Mouse (Mus musculus): ENCODE measurements around the gene Slc16a6. TPM values are rescaled to one million over a fixed set of nuclear protein-coding genes. Genes with fewer than 3 reads are reported as not detected.

The Slc16a6 gene
- polyA plus RNA-seq, 1 experiment, result 23.7 TPM

DNA sequence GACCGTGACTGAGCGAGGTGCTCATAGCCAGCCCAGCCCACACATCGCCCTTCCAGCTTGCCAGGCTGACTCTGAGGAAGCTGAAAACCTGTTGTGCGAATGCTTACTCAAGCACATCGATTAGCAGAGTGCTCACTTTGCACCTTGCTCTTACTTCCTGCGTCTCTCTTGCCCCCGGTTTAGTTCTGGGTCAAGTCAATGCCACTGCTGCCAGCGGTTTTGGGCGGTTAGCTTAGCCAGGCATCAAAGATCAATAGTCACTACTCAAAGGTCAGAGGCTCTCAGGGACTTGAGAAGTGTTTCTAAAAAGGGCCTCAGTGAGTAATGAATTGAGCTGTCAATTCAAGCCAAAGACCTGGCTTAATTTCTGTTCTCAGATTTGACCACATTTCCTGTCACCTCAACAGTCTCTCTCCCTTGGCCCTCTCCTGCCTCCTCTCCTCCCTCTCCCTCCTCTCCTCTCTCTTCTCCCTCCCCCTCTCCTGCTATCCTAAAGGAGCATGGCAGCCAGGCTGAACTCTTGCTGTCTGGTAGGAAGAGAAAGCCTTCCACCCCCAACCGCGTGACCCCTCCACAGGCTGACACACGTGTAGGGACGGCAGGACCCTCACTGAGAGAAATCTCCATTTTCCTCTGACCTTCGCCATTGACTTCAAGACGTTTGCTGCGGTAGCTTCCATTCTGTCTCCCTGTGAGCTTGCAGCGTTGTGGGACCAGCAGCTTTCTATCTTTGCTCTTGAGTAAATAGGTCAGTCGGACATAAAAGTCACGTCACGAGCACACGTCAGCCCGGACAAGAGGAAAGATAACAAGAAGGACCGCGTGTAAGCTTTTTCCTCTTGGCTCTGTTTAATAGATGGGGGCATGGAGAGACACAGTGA, 21.7 kb upstream of the Slc16a6 start:
- no peak for TF ChIP-seq GATA1 (IDR thresholded peaks at IDR 0.05; ENCODE audit: low read length)

DNA sequence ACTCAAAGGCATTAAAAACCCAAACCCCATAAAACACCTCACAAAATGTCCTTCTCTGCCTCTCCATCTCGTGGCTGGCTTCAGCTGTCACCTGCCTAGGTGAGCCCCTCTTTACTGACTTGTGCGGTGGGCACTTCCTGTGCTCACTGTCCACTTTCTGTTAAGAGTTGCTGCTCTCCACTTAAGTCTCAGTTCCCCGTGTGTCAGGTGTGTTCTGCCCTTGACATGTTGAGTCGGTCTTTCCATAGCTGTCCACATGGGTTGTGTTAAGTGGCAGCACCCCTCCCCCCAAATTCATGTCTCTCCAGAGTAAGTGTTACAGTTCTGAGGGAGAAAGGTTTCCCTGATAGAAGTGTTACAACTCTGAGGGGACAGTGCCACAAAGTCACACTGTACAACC, 18.4 kb upstream of the Slc16a6 start:
- TF ChIP-seq GATA1 (IDR thresholded peaks at IDR 0.05; ENCODE audit: low read length), result no peak

DNA sequence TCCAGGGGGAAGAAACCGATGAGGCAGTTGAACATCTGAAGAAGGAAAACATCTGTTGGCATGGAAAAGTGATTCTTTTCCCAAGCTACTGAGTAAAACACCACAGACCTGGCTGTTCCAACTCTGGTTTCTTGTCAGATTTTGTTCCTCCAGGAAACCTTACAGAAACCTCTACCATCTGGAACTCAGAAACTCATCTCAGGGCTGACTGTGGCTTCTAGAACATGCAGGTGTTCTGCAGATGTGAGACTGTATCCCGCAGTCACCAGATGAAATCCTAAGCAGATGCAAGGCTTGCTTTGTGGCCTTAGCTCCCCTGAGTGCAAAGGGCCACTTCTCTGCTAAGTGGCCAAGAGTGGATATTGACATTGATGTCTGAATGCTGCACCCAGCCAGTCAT, 16.4 kb upstream of the Slc16a6 start:
- TF ChIP-seq GATA1 (IDR thresholded peaks at IDR 0.05; ENCODE audit: low read length), result no peak

DNA sequence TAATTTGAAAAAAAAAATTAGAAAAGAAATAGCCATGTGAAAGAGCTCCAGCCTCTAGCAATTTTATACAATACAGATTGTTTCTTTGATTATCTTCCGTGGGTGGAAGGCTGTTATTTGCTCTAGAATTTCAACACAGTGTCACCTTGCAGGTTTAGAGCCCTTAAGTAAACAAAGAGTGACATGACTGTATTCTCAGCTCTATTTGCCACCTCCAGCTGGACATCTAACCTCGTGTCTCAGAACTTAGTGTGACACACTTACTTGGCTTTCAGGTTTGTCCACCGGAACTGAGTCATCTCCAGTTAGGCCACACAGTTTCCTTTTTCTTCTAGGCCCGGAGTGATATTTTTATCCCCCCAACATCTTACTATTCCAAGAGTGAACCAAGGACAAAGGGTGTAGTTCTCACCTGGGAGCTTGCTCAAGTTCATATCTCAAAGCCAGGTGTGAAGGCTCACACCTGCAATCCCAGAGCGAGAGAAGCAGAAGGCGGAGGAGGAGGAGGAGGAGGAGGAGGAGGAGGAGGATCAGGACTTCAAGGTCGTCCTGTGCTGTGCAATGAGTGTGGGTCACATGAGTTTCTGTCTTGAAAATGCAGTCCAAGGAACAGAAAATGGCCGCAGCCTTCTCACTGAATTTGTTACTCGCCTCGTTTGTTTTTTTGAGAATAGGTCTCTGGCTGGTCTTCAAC, 14.7 kb upstream of the Slc16a6 start:
- no peak for TF ChIP-seq GATA1 (IDR thresholded peaks at IDR 0.05; ENCODE audit: low read length)

DNA sequence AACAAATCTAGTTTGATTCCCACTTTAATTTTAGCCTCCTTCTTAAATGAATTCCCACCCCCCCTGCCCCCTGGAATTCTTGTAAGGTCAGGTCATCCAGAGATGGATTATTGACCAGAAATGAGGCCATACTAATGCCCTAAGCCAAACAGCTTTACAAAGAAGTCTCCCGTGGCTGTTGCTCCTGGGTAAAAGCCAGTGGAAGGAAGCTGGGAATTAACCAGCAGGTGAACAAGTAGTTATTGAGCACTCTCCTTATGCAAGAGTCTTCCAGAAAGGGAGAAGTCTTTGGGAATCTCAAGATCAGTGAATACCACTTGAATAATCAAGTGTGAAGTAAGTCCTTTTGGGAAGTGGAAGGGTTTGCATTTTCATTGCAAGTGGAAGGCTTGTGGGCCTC, 13.7 kb upstream of the Slc16a6 start:
- no peak for TF ChIP-seq GATA1 (IDR thresholded peaks at IDR 0.05; ENCODE audit: low read length)

DNA sequence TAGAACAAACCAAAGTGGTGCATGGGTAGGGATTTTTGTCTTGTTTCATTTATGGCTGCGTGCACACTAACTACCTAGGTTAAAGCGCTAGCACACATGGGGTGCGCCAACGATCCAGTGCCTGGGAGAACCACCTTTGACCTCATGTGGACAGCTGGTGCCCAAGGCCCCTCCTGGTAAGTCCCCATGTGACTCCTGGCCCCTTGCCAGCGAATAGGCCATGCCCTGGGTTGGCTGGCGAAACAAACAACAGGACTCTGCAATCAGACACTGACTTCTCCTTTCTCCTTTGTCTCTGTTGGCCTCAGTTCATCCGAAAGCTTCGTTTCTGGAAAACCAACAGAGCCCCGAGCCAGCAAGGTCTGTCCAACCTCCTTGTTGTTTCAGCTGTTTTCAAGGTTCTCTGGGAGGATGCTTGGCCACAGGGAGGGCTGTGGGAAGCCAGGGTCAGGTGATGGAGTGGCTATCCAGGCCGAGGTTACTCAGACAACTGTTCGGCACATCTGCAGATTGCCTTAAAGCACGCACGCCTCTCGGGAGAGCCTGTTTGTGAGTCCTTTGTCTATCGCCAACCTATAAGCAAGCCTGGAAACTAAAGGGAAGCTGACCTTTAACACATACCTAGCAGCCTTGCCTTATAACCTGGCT, 12.1 kb upstream of the Slc16a6 start:
- no peak for TF ChIP-seq GATA1 (IDR thresholded peaks at IDR 0.05; ENCODE audit: low read length)

DNA sequence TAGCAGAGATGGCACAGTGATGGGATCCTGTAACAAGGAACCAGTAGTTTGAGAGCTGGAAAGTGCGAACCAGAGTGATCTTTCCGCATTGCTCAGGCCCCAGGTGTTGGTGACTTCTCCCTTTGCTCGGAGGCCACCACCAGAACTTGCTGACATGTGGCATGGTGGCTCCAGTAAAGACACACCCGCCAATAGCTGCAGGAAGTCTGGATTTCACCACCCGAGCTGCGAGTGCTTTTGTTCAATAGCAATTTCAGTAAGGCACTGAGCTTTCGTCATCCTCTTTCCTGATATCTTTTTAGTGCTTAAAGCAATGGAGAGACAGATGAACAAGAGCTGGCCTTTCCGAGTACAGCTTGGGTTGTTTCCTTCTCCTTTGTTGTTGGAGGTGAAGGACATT, 7.0 kb upstream of the Slc16a6 start:
- no peak for TF ChIP-seq GATA1 (IDR thresholded peaks at IDR 0.05; ENCODE audit: low read length)

DNA sequence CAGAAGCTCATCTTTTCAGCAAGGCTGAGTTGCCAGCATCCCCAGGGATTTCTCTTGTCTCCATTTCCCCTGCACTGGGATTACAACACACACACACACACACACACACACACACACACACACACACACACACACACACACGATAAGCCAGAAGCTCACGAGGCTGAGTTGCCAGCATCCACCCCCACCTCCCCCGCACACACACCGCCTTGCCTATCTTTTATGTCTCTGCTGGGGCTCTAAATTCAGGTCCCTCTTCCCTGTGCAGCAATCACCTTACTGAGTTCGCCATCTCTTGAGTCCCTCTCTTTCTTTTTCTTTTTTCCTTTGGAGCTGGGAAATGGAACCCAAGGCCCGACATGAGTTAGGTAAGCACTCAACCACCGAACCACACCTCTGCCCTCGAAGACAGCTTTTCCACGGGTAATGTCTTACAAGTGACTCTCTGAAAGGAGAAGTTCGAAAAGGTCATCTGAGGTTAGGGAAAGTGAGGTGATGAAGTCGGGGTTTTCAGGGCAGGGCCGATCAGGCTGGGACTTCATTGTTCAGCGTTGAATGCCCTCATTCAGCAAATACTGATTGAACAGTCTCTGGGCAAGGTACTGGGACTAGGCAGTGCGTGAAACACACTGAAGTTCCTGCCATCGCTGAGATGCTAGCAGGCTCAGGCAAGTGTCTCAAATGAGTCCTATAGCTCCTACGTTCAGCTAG, 6.3 kb upstream of the Slc16a6 start:
- no peak for TF ChIP-seq GATA1 (IDR thresholded peaks at IDR 0.05; ENCODE audit: low read length)

DNA sequence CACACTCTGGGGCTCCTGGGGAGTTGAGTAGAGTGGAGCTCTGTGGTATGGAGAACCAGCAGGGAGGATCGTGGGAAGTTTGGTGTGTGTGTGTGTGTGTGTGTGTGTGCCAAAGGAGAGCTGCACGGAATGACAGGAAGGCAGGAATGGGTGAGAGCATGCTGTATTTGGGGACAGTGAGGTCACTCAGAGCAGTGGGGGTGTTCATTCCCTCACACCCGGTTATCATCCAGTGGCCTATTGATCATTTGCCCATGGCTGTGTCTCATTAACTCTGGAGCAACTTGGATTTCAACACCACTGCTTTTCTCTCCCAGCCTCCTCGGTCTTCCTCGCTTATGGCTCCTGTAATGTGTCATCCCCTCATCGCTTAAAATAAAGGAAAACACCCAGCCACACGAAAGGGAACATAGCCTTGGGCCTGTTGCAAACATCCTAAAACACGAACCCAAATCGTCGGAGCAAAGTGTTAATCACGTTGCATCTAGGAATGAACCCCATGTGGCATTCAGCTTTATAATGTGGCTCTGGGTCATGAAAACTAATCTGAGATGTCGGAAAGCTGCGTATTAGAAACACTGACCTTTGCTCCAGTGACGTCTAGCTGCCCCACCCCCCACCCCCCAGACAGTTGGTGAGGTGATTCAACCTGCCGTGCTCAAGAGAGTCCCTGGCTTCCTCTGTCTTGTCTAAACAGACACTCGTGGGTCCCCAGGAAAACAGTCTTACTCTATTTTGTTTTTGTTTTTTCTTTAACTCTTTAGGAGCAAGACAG, 4.4 kb upstream of the Slc16a6 start:
- no peak for TF ChIP-seq GATA1 (IDR thresholded peaks at IDR 0.05; ENCODE audit: low read length)

DNA sequence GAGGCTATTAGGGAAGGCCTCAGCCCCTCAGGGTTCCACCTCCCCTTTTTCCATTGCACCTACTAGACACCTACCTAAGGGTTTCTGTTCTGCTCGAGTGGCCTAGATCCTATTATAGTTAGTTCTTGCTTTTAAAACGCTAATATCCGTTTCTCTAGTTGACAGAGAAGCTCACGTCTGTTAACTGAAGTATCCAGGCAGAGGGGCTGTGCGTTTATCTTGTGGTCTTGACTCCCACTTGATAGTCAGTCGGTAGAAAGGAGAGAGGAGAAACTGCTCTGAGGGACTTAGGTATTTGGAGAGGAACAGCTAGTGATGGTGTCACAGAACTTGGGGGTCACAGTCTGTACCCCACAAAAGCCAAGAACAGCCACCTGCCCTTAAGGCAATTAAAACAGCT, 3.3 kb upstream of the Slc16a6 start:
- no peak for TF ChIP-seq GATA1 (IDR thresholded peaks at IDR 0.05; ENCODE audit: low read length)

DNA sequence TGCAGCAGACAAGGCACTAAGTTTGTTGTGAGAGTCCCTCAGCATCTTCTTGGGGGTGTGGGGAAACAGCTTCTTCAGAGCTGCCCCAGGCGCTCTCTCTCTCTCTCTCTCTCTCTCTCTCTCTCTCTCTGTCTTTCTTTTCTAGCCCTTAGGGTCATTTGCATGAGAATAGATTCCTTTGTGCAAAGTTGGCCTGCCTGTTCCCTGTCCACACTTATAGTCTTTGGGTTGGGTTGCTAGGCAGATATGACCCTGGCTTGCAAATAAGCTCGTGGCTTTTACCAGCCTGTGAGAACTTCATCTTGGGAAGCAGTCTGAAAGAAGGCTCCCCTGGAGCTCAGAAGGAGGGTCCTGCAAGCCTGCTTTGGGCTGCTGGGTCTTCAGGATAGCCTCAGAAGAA, 2.8 kb upstream of the Slc16a6 start:
- TF ChIP-seq GATA1 (IDR thresholded peaks at IDR 0.05; ENCODE audit: low read length), result no peak

DNA sequence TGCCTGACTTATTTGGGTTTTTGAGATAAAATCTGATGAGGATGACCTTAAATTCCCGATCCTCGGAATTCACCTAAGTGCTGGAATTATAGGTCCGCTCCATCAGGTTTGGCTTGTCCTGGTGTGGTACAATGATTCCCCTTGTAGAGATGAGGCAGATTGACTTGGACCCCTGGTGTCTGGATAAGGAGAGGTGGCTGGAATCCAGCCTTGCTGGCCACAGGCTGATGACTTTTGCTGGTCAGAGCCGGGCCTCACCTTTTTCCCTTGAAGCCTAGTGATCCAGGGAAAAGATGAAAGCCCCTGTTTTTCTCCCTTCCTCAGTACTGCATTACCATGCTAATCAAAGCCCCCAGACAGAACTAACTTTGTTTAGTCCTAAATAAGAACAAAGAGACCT, 2.3 kb upstream of the Slc16a6 start:
- TF ChIP-seq GATA1 (IDR thresholded peaks at IDR 0.05; ENCODE audit: low read length), result no peak

DNA sequence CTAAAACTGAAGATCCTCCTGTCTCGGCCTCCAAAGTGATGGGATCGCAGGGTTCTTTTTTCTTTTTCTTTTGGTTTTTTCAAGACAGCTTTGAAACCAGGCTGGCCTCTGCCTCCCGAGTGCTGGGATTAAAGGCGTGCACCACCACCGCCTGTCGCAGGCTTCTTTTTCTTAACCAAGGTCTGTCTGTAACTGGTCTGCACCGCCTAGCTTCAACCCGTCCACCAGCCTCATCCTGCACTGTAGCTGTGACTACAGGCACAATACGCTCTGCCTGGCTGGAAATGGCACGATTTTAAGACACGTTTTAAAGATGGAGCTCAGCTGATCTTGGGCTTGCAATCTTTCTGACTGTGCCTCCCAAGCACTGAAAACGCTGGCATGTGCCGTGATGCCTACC, 1.4 kb upstream of the Slc16a6 start:
- TF ChIP-seq GATA1 (IDR thresholded peaks at IDR 0.05; ENCODE audit: low read length), result no peak

DNA sequence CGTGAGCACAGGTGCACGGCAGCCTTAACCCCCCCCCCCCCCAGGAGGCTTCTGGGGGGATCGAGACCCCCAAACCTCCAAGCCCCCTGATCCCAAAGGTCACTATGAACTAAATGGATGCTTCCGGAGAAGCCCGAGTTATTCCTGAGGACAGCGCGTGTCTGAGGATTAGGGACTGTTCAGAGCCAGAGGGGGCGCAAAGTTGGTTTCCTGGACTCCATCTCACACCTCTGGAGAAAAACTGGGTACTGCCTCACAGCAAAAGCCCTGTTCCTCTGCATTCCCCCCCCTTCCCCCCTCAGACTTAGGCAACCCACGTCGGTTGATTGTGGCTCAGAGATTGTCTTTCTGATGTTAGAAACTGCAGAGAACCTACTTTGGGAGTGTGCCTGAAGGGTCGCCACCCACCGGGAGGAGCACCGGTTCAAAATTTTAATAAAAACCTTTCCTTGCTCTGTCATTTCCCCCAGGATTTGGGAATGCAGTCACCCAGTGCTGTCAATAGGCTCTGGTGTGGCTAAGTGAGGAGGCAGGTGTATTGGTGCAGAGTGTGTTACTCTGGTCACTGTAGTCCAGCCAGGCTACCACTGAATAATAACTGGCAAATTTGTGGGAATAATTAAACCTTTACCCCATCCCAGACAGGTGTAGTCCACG, 816 bp upstream of the Slc16a6 start:
- no peak for TF ChIP-seq GATA1 (IDR thresholded peaks at IDR 0.05; ENCODE audit: low read length)

DNA sequence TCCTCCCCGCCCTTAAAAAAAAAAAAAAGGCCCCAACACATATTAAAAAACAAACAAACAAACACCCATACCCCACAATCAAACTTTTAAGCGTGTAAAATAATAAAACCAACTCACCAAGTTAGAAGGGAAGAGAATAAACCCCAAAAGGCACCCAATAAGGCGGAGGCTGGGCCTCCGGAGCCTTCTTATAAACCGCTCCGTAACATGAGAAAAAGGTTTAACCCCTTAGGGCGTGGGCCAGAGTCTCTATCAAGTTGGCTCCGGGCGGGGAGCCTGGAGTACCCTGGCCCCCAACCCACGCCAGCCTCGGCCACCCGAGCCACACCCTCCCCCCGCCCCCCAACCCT, 602 bp downstream of the Slc16a6 start:
- TF ChIP-seq GATA1 (IDR thresholded peaks at IDR 0.05; ENCODE audit: low read length), result no peak
